Mouse (Mus musculus) splenic B cell, adult 2 months (primary cell): ENCODE results near the gene Eml3.
"Not testable (repeated sequence)": the region's sequence is repeated elsewhere in the genome, so short reads cannot be mapped to it uniquely, and the experiment has no call there.

Source experiments
- DNase-seq: peaks from one replicate; pipeline ENCODE4 v3.0.0-alpha.2; 2011; ENCODE audit warnings: low read depth, low spot score
- H3K27me3 ChIP-seq: 2 replicates; pipeline ENCODE4 v1.6.1; 2012; ENCODE audit warnings: mild to moderate bottlenecking, low read length, moderate library complexity, mixed read lengths; ENCODE audit not compliant: control insufficient read depth, poor library complexity, insufficient read depth, severe bottlenecking
- H3K36me3 ChIP-seq: 2 replicates; pipeline ENCODE4 v1.6.1; 2012; ENCODE audit warnings: mild to moderate bottlenecking, low read length, moderate library complexity, mixed read lengths; ENCODE audit not compliant: control insufficient read depth, poor library complexity, insufficient read depth, severe bottlenecking

The Eml3 gene

DNA sequence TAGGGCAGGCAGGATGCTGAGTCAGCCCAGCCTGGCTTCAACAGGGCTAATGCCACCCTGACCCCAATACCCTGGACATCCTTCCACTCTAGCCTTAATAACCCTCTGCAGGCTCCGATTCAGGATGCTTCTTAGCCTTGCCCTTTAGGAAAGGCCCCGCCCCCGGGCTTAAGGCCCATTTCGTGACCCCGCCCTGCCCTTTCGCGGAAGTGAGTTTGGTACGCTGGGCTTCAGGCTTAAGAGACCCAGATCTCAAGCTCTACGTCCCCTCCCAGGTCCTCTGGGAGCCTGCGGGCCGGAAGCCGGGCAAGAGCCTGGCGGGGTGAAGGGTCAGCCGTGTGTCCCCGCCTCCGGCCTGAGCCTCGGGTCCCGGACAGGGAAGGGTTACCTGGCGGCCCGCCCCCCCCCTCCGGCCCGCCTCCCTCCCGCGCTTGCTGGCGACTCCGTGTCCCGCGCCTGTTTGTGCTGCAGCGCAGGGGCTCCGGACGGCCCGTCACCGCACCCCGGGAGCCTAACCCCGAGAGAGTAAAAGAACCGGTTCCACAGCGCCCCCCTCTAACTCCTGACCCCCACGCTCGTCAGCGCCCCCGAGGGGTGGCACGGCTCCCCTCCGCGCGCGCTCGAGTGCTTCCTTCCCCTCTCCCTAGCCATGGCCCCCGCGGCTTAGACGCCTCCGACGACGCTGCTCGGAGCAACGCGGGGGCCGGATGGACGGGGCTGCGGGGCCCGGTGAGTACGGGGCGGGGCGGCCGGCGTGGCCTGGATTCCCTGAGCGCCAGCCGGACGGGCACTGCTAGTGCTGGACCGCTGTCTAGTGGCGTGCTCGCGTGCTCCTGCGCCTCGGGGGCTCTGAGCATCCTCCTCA is at the start of gene Eml3, which contains the start of gene Rom1:
TSS of gene Eml3 (plus strand) at position 329 of the 865 bp plus-strand sequence.
TSS of gene Rom1 (minus strand) at position 133 of the 865 bp plus-strand sequence.
- Histone ChIP-seq H3K36me3 (peaks cover 6% of the 10 kb centered on the region), H3K27me3 (no peaks in the 10 kb centered on the region)
- peak; percentile 83 for DNase-seq

DNA sequence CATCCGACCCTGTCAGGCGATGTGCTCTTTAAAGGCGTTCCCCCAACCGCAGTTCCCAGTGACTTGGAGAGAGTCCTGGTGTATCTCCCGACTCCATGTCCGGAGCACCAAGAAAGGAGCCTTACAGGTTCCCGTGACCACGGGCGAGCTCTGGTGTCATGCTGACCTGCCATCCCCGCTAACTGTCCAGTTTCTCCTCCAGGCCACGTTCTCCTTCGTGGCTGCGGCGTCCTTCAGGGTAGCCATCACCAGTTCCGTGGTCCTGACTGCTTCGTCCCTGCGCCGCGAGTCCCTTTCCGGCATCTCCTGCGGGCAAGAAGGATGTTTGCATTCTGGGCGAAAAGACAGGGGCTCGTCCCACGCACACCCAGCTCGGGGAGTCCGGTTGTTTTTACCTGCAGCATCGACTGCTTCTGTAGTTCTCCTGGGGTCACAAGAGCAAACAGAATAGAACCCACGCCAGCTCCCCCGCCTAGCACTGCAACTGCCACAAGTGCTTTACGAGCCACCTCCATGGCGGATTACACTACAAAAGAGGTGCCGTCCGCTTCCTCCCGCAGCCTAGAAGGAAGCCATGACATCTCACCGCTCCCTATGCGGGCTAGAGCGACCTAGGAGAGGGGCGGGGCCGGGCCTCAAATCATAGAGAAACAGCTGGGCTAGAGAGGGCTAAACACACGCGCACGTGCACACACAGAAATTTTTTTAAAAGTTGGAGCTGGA is 48.9 kb upstream of the Eml3 start, which contains the start of gene Uqcc3:
TSS of gene Uqcc3 (minus strand) at position 613 of the 723 bp plus-strand sequence.
- Histone ChIP-seq H3K27me3 (no peaks in the 10 kb centered on the region), H3K36me3 (peaks cover 1% of the 10 kb centered on the region)
- DNase-seq, result peak; percentile 90

DNA sequence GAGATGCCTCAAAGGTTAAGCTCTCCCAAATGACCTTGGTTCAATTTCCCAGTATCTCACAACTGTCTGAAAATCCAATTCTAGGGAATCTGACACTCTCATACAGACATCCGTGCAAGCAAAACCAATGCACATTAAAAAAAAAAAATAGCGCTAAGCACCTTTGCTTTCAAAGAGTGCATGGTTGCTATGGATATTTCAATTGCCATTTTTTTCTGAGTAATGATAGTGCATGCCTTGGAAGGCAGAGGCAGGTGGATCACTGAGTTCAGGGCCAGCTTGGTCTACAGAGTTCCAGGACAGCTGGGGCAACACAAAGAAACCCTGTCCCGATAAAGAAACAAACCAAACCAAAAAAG is 48.3 kb upstream of the Eml3 start:
- no peaks in the 10 kb centered on the region; the same call in 1 of the 2 replicates for H3K36me3 ChIP-seq
- H3K27me3 ChIP-seq, result no peaks in the 10 kb centered on the region
- no peak for DNase-seq

DNA sequence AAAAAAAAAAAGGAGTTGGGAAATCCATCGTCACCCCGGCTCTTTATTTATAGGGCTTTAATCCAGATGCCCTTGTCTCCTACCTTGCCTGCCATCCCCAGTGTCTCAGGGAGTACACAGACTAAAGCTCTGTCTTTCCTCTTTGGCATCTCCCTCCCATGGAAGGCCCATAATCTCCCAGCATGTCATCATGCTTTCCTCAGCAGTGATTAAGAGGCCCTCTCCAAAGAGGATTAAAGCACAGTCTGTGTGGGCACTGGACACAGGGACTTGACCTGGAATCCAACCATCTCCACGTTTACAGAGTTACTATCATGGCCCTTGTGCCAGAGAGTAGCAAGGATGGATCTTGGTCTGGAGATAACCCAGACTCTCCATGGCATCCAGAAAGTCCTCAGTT is 45.7 kb upstream of the Eml3 start, which contains the start of the genes Lbhd1 and Gm49403:
TSS of gene Lbhd1 (plus strand) at position 117 of the 400 bp plus-strand sequence.
TSS of gene Gm49403 (plus strand) at position 315 of the 400 bp plus-strand sequence.
- no peaks in the 10 kb centered on the region for H3K27me3 ChIP-seq
- no peaks in the 10 kb centered on the region for H3K36me3 ChIP-seq
- DNase-seq, result no peak

DNA sequence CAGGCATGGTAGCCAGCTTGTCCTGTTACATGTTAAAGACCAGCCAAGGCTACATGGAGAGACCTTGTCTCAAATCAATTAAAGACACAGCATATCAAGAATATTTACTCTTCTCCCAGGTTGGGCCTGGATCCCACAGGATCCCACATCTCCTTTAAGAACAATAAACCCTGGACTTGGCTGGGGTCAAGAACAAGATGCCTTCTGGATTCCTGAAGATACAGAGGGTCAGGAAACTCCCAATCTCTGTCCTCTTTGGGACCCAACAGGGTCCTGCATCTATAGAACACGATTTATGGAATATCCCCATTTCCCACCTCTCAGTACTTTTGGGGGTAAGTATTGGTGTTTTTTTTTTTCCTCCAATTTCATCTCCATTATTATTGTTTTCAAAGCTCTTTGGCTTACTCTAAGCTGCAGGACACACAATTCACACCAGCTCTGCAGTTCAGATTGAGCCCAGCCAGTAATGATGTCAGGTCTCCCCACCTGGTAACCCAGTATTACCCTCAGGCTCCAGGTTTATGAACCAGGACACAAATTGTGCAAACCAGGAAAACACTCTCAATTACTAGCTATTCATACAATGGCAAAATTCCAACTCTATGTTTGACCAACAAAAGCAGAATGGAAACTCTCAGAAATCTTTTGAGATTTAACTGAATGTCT is 42.3 kb upstream of the Eml3 start:
- 0 out of 2 replicates have a peak, but pooled peaks cover 2% of the 10 kb centered on the region for H3K36me3 ChIP-seq
- no peaks in the 10 kb centered on the region for H3K27me3 ChIP-seq
- no peak for DNase-seq

DNA sequence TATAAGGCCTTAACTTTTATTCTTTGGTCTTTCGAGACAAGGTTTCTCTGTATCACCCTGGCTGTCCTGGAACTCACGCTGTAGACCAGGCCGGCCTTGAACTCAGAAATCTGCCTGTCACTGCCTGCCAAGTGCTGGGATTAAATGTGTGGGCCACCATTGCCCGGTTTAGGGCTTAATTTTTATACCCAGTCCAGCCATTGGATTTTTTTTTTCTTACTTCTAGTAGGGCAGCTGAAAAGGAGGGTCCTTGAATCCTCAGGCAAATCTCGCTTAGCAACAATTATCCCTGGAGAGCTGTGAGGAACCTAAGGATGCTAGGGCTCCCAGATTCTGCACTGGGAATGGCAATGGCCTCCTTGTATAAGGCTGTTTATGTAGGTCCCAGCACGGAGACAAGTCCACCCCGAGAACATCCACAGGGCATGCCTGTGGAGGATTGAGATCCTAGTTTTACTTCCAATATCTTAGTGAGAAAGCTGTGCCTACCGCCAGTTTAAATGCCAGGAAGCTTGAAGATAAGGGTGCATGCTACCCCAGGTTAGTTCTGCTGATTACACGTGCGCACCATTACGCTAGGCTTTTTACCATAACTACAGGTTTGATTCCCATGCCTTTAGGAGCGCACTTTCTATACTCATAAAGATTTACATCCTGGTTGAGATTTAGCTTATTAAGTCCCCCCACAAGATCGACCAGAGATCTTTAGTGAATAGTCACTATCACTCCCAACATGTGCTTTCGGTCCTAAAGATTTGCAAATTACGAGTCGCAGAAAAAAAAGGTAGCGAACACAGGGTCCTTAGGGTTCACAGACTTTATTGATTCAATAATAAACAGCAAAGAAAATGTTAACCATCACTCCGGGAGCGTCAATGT is 41.5 kb upstream of the Eml3 start:
- Histone ChIP-seq H3K27me3 (no peaks in the 10 kb centered on the region), H3K36me3 (0 out of 2 replicates have a peak, but pooled peaks cover 2% of the 10 kb centered on the region)
- no peak for DNase-seq

DNA sequence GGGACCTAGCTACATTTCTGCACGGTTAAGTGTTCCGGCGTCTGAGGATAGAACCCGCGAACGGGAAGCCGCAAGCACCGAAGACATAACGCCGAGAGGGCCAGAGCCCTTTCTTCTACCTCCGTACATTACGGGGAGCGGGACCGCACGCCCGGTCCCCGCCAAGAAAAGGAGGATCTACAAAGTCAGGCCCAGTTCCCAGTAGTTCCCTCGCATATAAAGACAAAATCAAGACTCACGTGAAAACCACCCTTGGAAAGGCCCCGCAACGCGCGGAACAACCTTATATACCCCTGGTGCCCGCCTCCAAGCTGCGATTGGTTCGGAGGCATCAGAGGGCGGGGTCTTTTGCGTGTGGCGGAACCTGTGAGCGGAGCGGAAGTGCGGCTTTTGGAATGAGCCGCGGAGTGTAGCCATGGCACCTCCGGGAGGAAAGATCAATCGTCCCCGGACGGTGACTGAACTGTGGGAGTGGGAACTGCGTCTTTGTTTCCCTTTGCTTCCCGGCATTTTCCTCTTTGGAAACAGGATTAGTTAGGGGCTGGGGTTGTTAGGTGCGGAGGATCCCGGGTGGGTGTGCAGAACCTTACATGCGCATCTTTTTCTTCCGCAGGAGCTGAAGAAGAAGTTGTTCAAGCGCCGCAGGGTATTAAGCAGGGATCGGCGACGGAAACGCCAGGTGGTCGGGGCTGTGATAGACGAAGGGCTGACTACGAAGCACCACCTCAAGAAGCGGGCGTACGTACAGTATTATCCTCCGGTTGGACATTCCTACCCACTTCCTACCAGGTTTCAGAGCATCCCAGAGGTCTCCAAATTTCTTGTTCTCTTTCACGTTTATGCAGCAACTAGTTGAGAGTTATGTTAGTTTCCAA is 40.6 kb upstream of the Eml3 start, which contains the start of the genes 1810009A15Rik and Gm49416:
TSS of gene 1810009A15Rik (plus strand) at position 343 of the 875 bp plus-strand sequence.
TSS of gene Gm49416 (plus strand) at position 416 of the 875 bp plus-strand sequence.
- H3K36me3 ChIP-seq, result 0 out of 2 replicates have a peak, but pooled peaks cover 2% of the 10 kb centered on the region
- H3K27me3 ChIP-seq, result no peaks in the 10 kb centered on the region
- peak; percentile 96 for DNase-seq

DNA sequence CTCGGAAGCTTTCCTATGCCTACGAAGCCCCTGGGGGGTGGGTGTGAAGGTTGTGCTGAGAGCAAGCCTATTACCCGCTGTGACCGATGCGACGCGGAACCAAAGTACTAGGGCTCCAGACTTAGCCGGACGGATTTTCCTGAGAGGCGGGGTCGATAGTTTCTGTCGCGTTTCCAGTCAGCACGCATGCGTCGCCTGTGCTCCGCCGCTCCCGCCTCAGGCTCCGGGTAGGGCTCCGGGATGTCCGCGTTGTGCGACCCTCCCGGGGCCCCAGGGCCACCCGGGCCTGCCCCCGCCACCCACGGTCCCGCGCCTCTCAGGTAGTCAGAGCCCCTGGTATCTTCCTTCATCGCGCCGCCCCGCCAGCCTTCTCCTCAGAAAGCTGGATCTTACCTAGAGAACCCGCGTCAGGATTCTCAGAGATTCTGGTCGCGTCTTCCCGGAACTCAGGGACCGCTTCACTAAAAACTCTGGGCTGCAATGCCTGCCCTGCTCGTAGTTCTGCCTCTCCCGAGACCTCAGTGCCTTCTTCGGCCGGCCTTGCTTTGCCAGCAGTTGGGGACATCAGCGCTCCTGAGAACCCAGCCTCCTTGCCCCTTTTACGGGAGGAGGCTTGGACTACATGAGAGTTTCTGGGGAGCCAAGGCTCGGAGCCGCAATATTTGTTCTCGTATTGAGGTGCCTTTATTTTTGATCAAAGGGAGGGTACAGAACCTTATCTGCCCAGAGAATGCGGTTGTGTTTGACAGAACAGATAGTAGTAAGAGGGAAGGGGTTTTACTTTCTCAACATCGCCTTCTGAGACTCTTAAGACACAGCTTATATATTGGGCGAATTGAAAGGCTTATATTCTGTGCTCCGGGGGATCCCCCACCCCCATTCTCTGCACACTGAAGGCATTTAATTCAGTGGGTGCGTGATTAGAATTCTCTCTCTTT is 36.3 kb upstream of the Eml3 start, which contains the start of gene Ints5:
TSS of gene Ints5 (plus strand) at position 177 of the 938 bp plus-strand sequence.
- peak; percentile 89 for DNase-seq
- no peaks in the 10 kb centered on the region for H3K27me3 ChIP-seq

DNA sequence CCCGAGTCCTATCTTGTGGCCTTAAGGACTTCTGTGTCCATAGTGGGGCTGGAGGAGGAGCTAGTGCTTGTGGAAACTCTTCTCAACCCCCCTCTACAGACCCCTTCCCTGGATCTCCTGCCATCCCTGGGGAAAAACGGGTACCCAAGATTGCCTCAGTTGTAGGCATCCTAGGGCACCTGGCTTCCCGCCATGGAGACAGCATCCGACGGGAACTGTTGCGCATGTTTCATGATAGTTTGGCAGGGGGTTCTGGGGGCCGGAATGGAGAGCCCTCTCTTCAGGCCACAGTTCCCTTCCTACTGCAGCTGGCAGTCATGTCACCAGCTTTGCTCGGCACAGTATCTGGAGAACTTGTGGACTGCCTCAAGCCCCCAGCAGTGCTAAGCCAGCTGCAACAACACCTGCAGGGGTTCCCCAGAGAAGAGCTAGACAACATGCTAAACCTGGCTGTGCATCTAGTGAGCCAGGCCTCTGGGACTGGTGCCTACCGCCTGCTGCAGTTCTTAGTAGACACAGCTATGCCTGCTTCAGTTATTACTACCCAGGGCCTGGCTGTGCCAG is 33.9 kb upstream of the Eml3 start:
- DNase-seq, result no peak
- no peaks in the 10 kb centered on the region for H3K27me3 ChIP-seq
- no peaks in the 10 kb centered on the region; the same call in 1 of the 2 replicates for H3K36me3 ChIP-seq

More for the DNA sequence above, 36.3 kb upstream of the Eml3 start, which contains the start of gene Ints5:
- H3K36me3 ChIP-seq, result peaks cover 2% of the 10 kb centered on the region; the same call in 1 of the 2 replicates

DNA sequence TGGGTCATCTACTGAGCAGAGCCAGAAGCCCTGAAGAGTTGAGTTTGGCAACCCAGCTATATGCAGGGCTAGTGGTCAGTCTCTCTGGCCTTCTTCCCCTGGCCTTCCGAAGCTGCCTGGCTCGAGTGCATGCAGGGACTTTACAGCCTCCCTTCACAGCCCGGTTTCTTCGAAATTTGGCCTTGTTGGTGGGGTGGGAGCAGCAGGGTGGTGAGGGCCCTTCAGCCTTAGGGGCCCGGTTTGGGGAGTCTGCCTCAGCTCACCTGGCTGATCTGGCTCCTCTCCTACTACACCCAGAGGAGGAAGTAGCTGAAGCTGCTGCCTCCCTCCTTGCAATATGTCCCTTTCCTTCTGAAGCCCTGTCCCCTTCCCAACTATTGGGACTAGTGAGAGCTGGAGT is 33.1 kb upstream of the Eml3 start:
- not testable (repeated sequence) for DNase-seq, H3K27me3 ChIP-seq, H3K36me3 ChIP-seq

DNA sequence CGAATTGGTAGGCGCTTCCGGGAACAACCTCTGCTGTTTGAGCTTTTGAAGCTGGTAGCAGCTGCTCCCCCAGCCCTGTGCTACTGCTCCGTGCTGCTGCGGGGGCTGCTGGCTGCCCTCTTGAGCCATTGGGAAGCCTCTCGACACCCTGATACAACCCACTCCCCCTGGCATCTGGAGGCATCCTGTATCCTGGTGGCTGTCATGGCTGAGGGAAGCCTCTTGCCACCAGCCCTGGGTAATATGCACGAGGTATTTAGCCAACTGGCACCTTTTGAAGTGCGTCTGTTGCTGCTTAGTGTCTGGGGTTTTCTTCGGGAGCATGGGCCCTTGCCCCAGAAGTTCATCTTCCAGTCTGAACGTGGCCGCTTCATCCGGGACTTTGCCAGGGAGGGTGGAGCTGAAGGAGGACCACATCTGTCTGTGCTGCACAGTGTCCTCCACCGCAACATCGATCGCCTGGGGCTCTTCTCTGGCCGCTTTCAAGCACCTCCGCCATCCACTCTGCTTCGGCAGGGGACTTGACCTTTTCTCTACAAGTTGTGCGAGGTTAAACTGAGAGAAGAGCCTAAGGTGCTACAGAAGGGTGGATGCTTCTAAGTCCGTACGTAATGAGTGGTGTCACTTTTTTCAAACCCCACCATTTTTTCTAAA is 32.0 kb upstream of the Eml3 start:
- DNase-seq, H3K36me3 ChIP-seq: not testable (repeated sequence)

More for the DNA sequence above, 32.0 kb upstream of the Eml3 start:
- not testable (repeated sequence) for H3K27me3 ChIP-seq
